Mouse (Mus musculus) embryo, embryonic 10 days (tissue): Measurements from ENCODE around the gene Zbtb48.

Experiments used
- DNase-seq: peaks from one replicate; pipeline ENCODE4 v3.0.0-alpha.2; 2015; ENCODE audit warnings: low spot score

The Zbtb48 gene

DNA sequence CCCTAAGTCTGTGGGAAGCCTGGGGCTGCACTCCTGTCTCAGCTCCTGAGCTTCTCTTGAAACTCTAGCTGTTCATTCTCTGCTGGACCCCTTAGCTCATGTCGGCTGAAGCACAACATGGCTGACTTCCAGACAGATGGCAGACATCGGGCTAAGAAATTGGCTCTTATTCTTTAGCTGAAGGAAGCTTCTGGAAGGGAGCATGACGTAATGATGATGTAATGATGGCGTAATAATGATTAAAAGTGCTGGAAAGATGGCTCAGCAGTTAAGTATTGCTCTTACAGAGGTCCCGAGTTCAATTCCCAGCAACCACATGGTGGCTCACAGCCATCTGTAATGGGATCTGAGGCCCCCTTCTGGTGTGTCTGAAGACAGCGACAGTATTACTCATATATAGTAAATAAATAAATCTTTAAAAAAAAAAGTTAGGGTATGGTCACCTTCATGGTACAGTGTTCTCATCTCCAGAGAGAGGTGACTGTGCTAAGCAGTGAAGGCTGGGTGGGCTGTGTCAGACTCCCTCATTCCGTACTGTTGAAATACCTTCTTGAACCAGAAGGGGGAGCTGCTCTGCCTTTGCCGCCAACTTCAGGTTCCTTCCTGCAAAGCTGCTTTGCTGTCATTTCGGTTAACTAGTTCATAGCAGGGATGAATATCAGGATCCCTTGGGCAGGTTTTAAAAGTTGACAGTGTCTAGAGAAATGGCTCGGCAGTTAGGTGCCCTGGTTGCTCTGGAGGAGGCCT, 55.1 kb downstream of the Zbtb48 start:
- peak; percentile 68 for DNase-seq
